In genomic region chr2:79602306-79602705, GRCm38 (mm10) we compare ENCODE assay signal across 15 mouse cellular contexts. TPM values are rescaled to one million over a fixed set of nuclear protein-coding genes. Genes with fewer than 3 reads are reported as not detected.
A peak's percentile ranks its signal among the peaks of the same experiment; 100 is the strongest.
DNase-seq lines count a peak whose midpoint lies in the region; ATAC-seq and TF ChIP-seq lines count a peak whose summit lies in the region.
"Had no signal": no experiment of that assay in that cellular context is flagged by ENCODE, and none has a peak within 500 bp of the region (broad histone marks: within the 10 kb centered on the region; RNA-seq: fewer than 3 reads in every experiment).

No protein-coding gene starts in this region.

- no peak for TF ChIP-seq CTCF in lung, embryonic 14.5 days (IDR thresholded peaks at IDR 0.05; ENCODE audit: low read depth)
- no peak for TF ChIP-seq CTCF in intestine, postnatal 0 days (IDR thresholded peaks at IDR 0.05; ENCODE audit: low read depth)
- no peak for TF ChIP-seq CTCF in forebrain, postnatal 0 days (IDR thresholded peaks at IDR 0.05; ENCODE audit: low read depth)

- H3K4me1 ChIP-seq in heart, embryonic 15.5 days (replicated peaks): peaks cover 10% of the 10 kb centered on the region; the same call in 1 of the 2 replicates
- H3K4me1 ChIP-seq in lung, embryonic 14.5 days (ENCODE audit: insufficient read depth): peaks cover 9% of the 10 kb centered on the region; the same call in 1 of the 2 replicates
- peaks cover 7% of the 10 kb centered on the region for H3K4me1 ChIP-seq in intestine, postnatal 0 days (replicated peaks; ENCODE audit: control insufficient read depth, insufficient read depth, low read length)
- no peaks in the 10 kb centered on the region for H3K4me1 ChIP-seq in forebrain, postnatal 0 days (ENCODE audit: insufficient read depth)

- WGBS in heart, embryonic 15.5 days: 77% methylated on average over 6 of the region's 6 CpGs
- WGBS in lung, embryonic 14.5 days: 61% methylated on average over 6 of the region's 6 CpGs
- WGBS in intestine, postnatal 0 days: 66% methylated on average over 6 of the region's 6 CpGs
- WGBS in forebrain, postnatal 0 days: 53% methylated on average over 6 of the region's 6 CpGs

- peak overlapping the region; percentile 30; the same call in 1 of the 2 replicates for H3K27ac ChIP-seq in heart, embryonic 15.5 days
- H3K27ac ChIP-seq in lung, embryonic 14.5 days (ENCODE audit: low read depth): 0 out of 2 replicates have a peak overlapping the region, but pooled peaks have one; percentile 40
- H3K27ac ChIP-seq in intestine, postnatal 0 days (ENCODE audit: low read depth, low read length): peak overlapping the region; percentile 63; the same call in 1 of the 2 replicates
- no peak overlapping the region for H3K27ac ChIP-seq in forebrain, postnatal 0 days (ENCODE audit: low read depth, low read length)
- H3K27ac ChIP-seq: forebrain, embryonic 15.5 days; neural tube, embryonic 13.5 days had no signal

- H3K27me3 ChIP-seq in heart, embryonic 15.5 days: no peaks in the 10 kb centered on the region
- no peaks in the 10 kb centered on the region for H3K27me3 ChIP-seq in lung, embryonic 14.5 days (ENCODE audit: insufficient read depth, low read length)
- no peaks in the 10 kb centered on the region for H3K27me3 ChIP-seq in intestine, postnatal 0 days (replicated peaks; ENCODE audit: control insufficient read depth, insufficient read depth, low read length)
- H3K27me3 ChIP-seq in myocyte (ENCODE audit: control insufficient read depth, insufficient read depth, insufficient read length): no peaks in the 10 kb centered on the region
- no peaks in the 10 kb centered on the region for H3K27me3 ChIP-seq in forebrain, postnatal 0 days (ENCODE audit: insufficient read depth, low read length)
- H3K27me3 ChIP-seq: forebrain, embryonic 15.5 days; megakaryocyte, embryonic 14.5 days; neural tube, embryonic 13.5 days had no signal

- no peak for ATAC-seq in heart, embryonic 15.5 days (replicated peaks; ENCODE audit: insufficient number of reproducible peaks, insufficient read depth, low FRiP score, low read depth)
- ATAC-seq in lung, embryonic 14.5 days (ENCODE audit: insufficient read depth): no peak
- no peak for ATAC-seq in intestine, postnatal 0 days
- no peak for ATAC-seq in forebrain, postnatal 0 days

- H3K9ac ChIP-seq in heart, embryonic 15.5 days: no peak overlapping the region
- no peak overlapping the region for H3K9ac ChIP-seq in lung, embryonic 14.5 days
- H3K9ac ChIP-seq in intestine, postnatal 0 days (ENCODE audit: low read depth, low read length): no peak overlapping the region
- no peak overlapping the region for H3K9ac ChIP-seq in forebrain, postnatal 0 days
- H3K9ac ChIP-seq: forebrain, embryonic 15.5 days; neural tube, embryonic 13.5 days had no signal

- no peaks in the 10 kb centered on the region for H3K36me3 ChIP-seq in heart, embryonic 15.5 days
- H3K36me3 ChIP-seq in lung, embryonic 14.5 days (ENCODE audit: insufficient read depth): no peaks in the 10 kb centered on the region
- no peaks in the 10 kb centered on the region for H3K36me3 ChIP-seq in intestine, postnatal 0 days (ENCODE audit: control insufficient read depth, insufficient read depth)
- H3K36me3 ChIP-seq in myocyte (ENCODE audit: control insufficient read depth, insufficient read depth): no peaks in the 10 kb centered on the region
- no peaks in the 10 kb centered on the region for H3K36me3 ChIP-seq in forebrain, postnatal 0 days (ENCODE audit: insufficient read depth)
- H3K36me3 ChIP-seq: forebrain, embryonic 15.5 days; neural tube, embryonic 13.5 days had no signal

- H3K4me2 ChIP-seq in heart, embryonic 15.5 days: no peak overlapping the region
- H3K4me2 ChIP-seq in lung, embryonic 14.5 days: no peak overlapping the region
- no peak overlapping the region for H3K4me2 ChIP-seq in intestine, postnatal 0 days (replicated peaks; ENCODE audit: low read depth)
- H3K4me2 ChIP-seq in myocyte (ENCODE audit: low read depth): peak overlapping the region; percentile 25
- H3K4me2 ChIP-seq in forebrain, postnatal 0 days (ENCODE audit: low read depth): no peak overlapping the region
- H3K4me2 ChIP-seq: forebrain, embryonic 15.5 days; neural tube, embryonic 13.5 days had no signal

- H3K9me3 ChIP-seq in heart, embryonic 15.5 days (replicated peaks): no peaks in the 10 kb centered on the region
- H3K9me3 ChIP-seq in lung, embryonic 14.5 days (ENCODE audit: low read depth, low read length): no peaks in the 10 kb centered on the region
- H3K9me3 ChIP-seq in intestine, postnatal 0 days (ENCODE audit: control insufficient read depth): no peaks in the 10 kb centered on the region
- H3K9me3 ChIP-seq in forebrain, postnatal 0 days (ENCODE audit: low read length): no peaks in the 10 kb centered on the region
- H3K9me3 ChIP-seq: forebrain, embryonic 15.5 days; megakaryocyte, embryonic 14.5 days; neural tube, embryonic 13.5 days had no signal

- H3ac ChIP-seq in myocyte (ENCODE audit: control insufficient read depth, insufficient read length): no peak overlapping the region

- no peaks in the 10 kb centered on the region for H3K79me2 ChIP-seq in myocyte (ENCODE audit: control insufficient read depth, insufficient read depth)

- no peak overlapping the region for H3K4me3 ChIP-seq in heart, embryonic 15.5 days
- no peak overlapping the region for H3K4me3 ChIP-seq in lung, embryonic 14.5 days (ENCODE audit: low read depth, low read length)
- H3K4me3 ChIP-seq in intestine, postnatal 0 days (ENCODE audit: low read depth, low read length): no peak overlapping the region
- H3K4me3 ChIP-seq in myocyte: no peak overlapping the region
- H3K4me3 ChIP-seq in forebrain, postnatal 0 days (ENCODE audit: low read depth, low read length): no peak overlapping the region
- H3K4me3 ChIP-seq: forebrain, embryonic 15.5 days; megakaryocyte, embryonic 14.5 days; neural tube, embryonic 13.5 days had no signal

- DNase-seq in heart, postnatal 4 days: no peak
- DNase-seq in lung, embryonic 14.5 days: peak; percentile 42
- no peak for DNase-seq in lung, postnatal 10 days
- no peak for DNase-seq in MN1 (ENCODE audit: low spot score)
- DNase-seq in forebrain, postnatal 0 days: no peak
- DNase-seq: adrenal gland, adult 8-10 months; gastrocnemius, postnatal 10 days; layer of hippocampus, adult 9-11 months; lung, adult 2 months had no signal

- no peak for TF ChIP-seq POLR2A in myocyte (IDR thresholded peaks at IDR 0.05; ENCODE audit: insufficient read length, low read depth)

TF ChIP-seq in myocyte, 11 proteins besides CTCF, POLR2A, EP300 and RAD21:
- TF ChIP-seq TCF3 (IDR thresholded peaks at IDR 0.05; ENCODE audit: insufficient read length, low read depth): no peak
- TF ChIP-seq MAX (IDR thresholded peaks at IDR 0.05; ENCODE audit: low read depth): no peak
- no peak for TF ChIP-seq REST (IDR thresholded peaks at IDR 0.05; ENCODE audit: insufficient read depth, insufficient read length)
- TF ChIP-seq SRF (IDR thresholded peaks at IDR 0.05; ENCODE audit: control insufficient read depth, insufficient read length, low read depth): no peak
- no peak for TF ChIP-seq TCF12 (IDR thresholded peaks at IDR 0.05; ENCODE audit: insufficient read depth, poor library complexity, severe bottlenecking)
- TF ChIP-seq USF1 (IDR thresholded peaks at IDR 0.05; ENCODE audit: low read depth): no peak
- TF ChIP-seq MYOG (IDR thresholded peaks at IDR 0.05; ENCODE audit: control insufficient read depth in 1 of 3, insufficient read depth in 1 of 3, insufficient read length in 2 of 3, low read depth in 2 of 3): no peak
- TF ChIP-seq CEBPB (IDR thresholded peaks at IDR 0.05; ENCODE audit: insufficient read depth, poor library complexity, severe bottlenecking): no peak
- TF ChIP-seq POLR2AphosphoS2 (IDR thresholded peaks at IDR 0.05; ENCODE audit: insufficient read length, low read depth): no peak
- no peak for TF ChIP-seq E2F4 (IDR thresholded peaks at IDR 0.05; ENCODE audit: insufficient read depth)
- TF ChIP-seq MYOD1 (IDR thresholded peaks at IDR 0.05; ENCODE audit: control insufficient read depth in 1 of 3, insufficient read length in 2 of 3, low read depth in 2 of 3): no peak

RNA-seq across cellular contexts. Expression of gene Itprid2, which starts 32.8 kb away (rescaled TPM):
- polyA plus RNA-seq in heart, embryonic 15.5 days (2015; fragmentation: Nextera tagmentation; extraction: Ambion mirVana): 5.6 and 7.8 TPM in 2 replicates
- 10 to 100 TPM; 23.3 to 27.4 TPM for total RNA-seq in heart, postnatal 4 days (2021)
- polyA plus RNA-seq in lung, embryonic 14.5 days (2014; fragmentation: Nextera tagmentation; extraction: Ambion mirVana): 14.1 and 14.8 TPM in 2 replicates
- 21.1 and 22.0 TPM in 2 replicates for polyA plus RNA-seq in intestine, postnatal 0 days (2015; fragmentation: Nextera tagmentation; extraction: Ambion mirVana)
- polyA plus RNA-seq in myocyte (2012; fragmentation: generic; extraction: Trizol): 8.1 TPM
- 7.2 and 9.7 TPM in 2 replicates for total RNA-seq in forebrain, postnatal 0 days (2014; rRNA removed)
- polyA plus RNA-seq in forebrain, postnatal 0 days (2015; fragmentation: Nextera tagmentation; extraction: Ambion mirVana): 3.0 and 3.7 TPM in 2 replicates
